Mouse (Mus musculus): ENCODE results near the gene Gm17617. TPM values are rescaled to one million over a fixed set of nuclear protein-coding genes. Genes with fewer than 3 reads are reported as not detected.

The Gm17617 gene
- polyA plus RNA-seq, 1 experiment from 2014 or later = not detected

DNA sequence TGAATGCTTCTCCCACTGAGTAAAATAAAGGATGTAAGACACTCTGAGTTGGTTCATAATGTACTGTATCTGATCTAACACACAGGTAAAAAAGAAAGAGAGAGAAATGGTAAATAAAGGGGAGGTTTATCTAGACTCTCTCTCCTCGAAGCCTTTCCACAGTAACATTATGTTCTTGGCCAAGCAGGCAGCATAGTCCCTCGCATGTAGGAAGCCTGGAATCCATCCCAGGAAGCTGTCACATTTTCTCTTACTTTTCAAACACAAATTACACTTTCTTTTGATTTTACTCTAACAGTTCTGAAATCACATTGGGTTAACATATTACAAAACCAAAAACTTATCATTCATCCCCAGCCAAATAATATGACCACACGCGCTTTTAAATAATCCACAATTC lies 40.8 kb downstream of the Gm17617 start:
- ATAC-seq (ENCODE audit: low FRiP score, low TSS enrichment) = no peak
- H3K27me3 ChIP-seq (ENCODE audit: control insufficient read depth, insufficient read depth, low read length) = no peaks in the 10 kb centered on the region
- 90% methylated on average over 4 of the region's 4 CpGs for WGBS
- peaks cover 9% of the 10 kb centered on the region; the same call in 1 of the 2 replicates for H3K36me3 ChIP-seq (ENCODE audit: control insufficient read depth, insufficient read depth, low read length)
- H3K27ac ChIP-seq (ENCODE audit: low read depth, low read length) = no peak overlapping the region
- no peak overlapping the region for H3K4me3 ChIP-seq (ENCODE audit: low read length)
- H3K9ac ChIP-seq (ENCODE audit: low read depth, low read length) = no peak overlapping the region
- no peaks in the 10 kb centered on the region for H3K4me1 ChIP-seq (ENCODE audit: control insufficient read depth, insufficient read depth, low read length)
- H3K9me3 ChIP-seq (ENCODE audit: control insufficient read depth, low read length) = no peaks in the 10 kb centered on the region
- H3K4me2 ChIP-seq (replicated peaks; ENCODE audit: low read depth, low read length) = no peak overlapping the region

Other genes starting within 250 kb of the Gm17617 start
- 2.1 and 2.5 TPM in 2 replicates for gene Unc5a, start 184.1 kb downstream of the Gm17617 start, polyA plus RNA-seq (2014; fragmentation: Nextera tagmentation; extraction: Ambion mirVana)
- gene Hk3, start 112.2 kb downstream of the Gm17617 start, polyA plus RNA-seq (2014; fragmentation: Nextera tagmentation; extraction: Ambion mirVana) = 0.53 and 0.83 TPM in 2 replicates
- gene Uimc1, start 33.2 kb downstream of the Gm17617 start, polyA plus RNA-seq (2014; fragmentation: Nextera tagmentation; extraction: Ambion mirVana) = 28.1 and 29.6 TPM in 2 replicates
- 13.8 and 25.4 TPM in 2 replicates for gene Zfp346, start 28.2 kb downstream of the Gm17617 start, polyA plus RNA-seq (2014; fragmentation: Nextera tagmentation; extraction: Ambion mirVana)
- 9.9 and 14.9 TPM in 2 replicates for gene Fgfr4, start 19.1 kb upstream of the Gm17617 start, polyA plus RNA-seq (2014; fragmentation: Nextera tagmentation; extraction: Ambion mirVana)
- gene Nsd1, start 76.2 kb upstream of the Gm17617 start, polyA plus RNA-seq (2014; fragmentation: Nextera tagmentation; extraction: Ambion mirVana) = 71.2 and 93.6 TPM in 2 replicates
- gene Prelid1, start 187.0 kb upstream of the Gm17617 start, polyA plus RNA-seq (2014; fragmentation: Nextera tagmentation; extraction: Ambion mirVana) = 482 and 508 TPM in 2 replicates
- gene Rab24, start 188.4 kb upstream of the Gm17617 start, polyA plus RNA-seq (2014; fragmentation: Nextera tagmentation; extraction: Ambion mirVana) = 80.1 and 92.5 TPM in 2 replicates
- gene Mxd3, start 196.3 kb upstream of the Gm17617 start, polyA plus RNA-seq (2014; fragmentation: Nextera tagmentation; extraction: Ambion mirVana) = 25.7 and 31.2 TPM in 2 replicates
- gene Lman2, start 229.2 kb upstream of the Gm17617 start, polyA plus RNA-seq (2014; fragmentation: Nextera tagmentation; extraction: Ambion mirVana) = 75.0 and 108 TPM in 2 replicates
- 0.86 and 0.92 TPM in 2 replicates for gene Rgs14, start 236.2 kb upstream of the Gm17617 start, polyA plus RNA-seq (2014; fragmentation: Nextera tagmentation; extraction: Ambion mirVana)